Mouse (Mus musculus): ENCODE measurements around the gene Homer1.

- TF ChIP-seq ZKSCAN1 (IDR thresholded peaks at IDR 0.05; ENCODE audit: borderline replicate concordance, low read depth, low read length), result no peak
- no peak for TF ChIP-seq TBP (conservative IDR thresholded peaks at IDR 0.05; ENCODE audit: low read depth, low read length)
- no peak for TF ChIP-seq EP300 (IDR thresholded peaks at IDR 0.05; ENCODE audit: low read length)
- TF ChIP-seq NRF1 (IDR thresholded peaks at IDR 0.05; ENCODE audit: low read depth, low read length), result no peak
- TF ChIP-seq MEF2A (IDR thresholded peaks at IDR 0.05; ENCODE audit: borderline replicate concordance, low read depth, low read length), result no peak
- TF ChIP-seq RAD21 (IDR thresholded peaks at IDR 0.05; ENCODE audit: low read depth, low read length), result peak; percentile 31
- no peak for TF ChIP-seq MAX (IDR thresholded peaks at IDR 0.05; ENCODE audit: low read length)
- TF ChIP-seq CHD1 (IDR thresholded peaks at IDR 0.05; ENCODE audit: low read depth, low read length), result no peak
- peak in 1 of 2 experiments; percentile 30; a peak in 2 of 4 replicates for TF ChIP-seq CTCF (conservative IDR thresholded peaks at IDR 0.05 in 1 of 2, IDR thresholded peaks at IDR 0.05 in 1 of 2; ENCODE audit: low read depth in 2 of 2, low read length in 2 of 2)
Observed at GRCm38 (mm10) chr13:93340555-93341278, 41.3 kb downstream of the Homer1 start.

Data from CH12.LX (cell line).